Mouse (Mus musculus) cerebellum, adult 2 months (tissue): Measurements from ENCODE around the gene Apob.

Source experiments
- CTCF ChIP-seq: fragments of 200-500 bp; IDR thresholded peaks from 2 replicates; pipeline ENCODE4 v1.5.1; 2011; ENCODE audit warnings: low read depth, mild to moderate bottlenecking, control low read depth, low read length, moderate library complexity, borderline replicate concordance; ENCODE audit not compliant: insufficient read depth
- POLR2A ChIP-seq: fragments of 200-500 bp; IDR thresholded peaks from 2 replicates; pipeline ENCODE4 v1.6.1; 2011; ENCODE audit warnings: low read length, control low read depth, borderline replicate concordance; ENCODE audit not compliant: insufficient read depth

- no peak for TF ChIP-seq POLR2A
- no peak for TF ChIP-seq CTCF
Measured at GRCm38 (mm10) chr12:8031595-8032358, 54.3 kb downstream of the Apob start.
